Mouse (Mus musculus) hindbrain, postnatal 0 days (tissue): ENCODE measurements around the gene Lamp2. TPM values are rescaled to one million over a fixed set of nuclear protein-coding genes. Genes with fewer than 3 reads are reported as not detected.
"Not testable (repeated sequence)": the region's sequence is repeated elsewhere in the genome, so short reads cannot be mapped to it uniquely, and the experiment has no call there.

ENCODE experiments used
- ATAC-seq: fragments of 200-750 bp; cut with Nextera tagmentation; 2 replicates; pipeline ENCODE4 v1.8.0; 2017; ENCODE audit warnings: mild to moderate bottlenecking, moderate TSS enrichment, moderate library complexity
- DNase-seq: peaks from one replicate; pipeline ENCODE4 v3.0.0-alpha.2; 2015; ENCODE audit warnings: low spot score
- H3K27ac ChIP-seq: fragments of 300-500 bp; sonication (generic); 2 replicates; pipeline ENCODE4 v1.5.1; 2014; ENCODE audit warnings: mild to moderate bottlenecking
- H3K27me3 ChIP-seq: fragments of 300-500 bp; sonication (generic); 2 replicates; pipeline ENCODE4 v1.6.1; 2014; ENCODE audit warnings: low read length, mixed read lengths; ENCODE audit not compliant: insufficient read depth
- H3K36me3 ChIP-seq: fragments of 300-500 bp; sonication (generic); 2 replicates; pipeline ENCODE4 v1.6.1; 2014; ENCODE audit warnings: low read length, mixed read lengths; ENCODE audit not compliant: insufficient read depth
- H3K4me1 ChIP-seq: fragments of 300-500 bp; sonication (generic); 2 replicates; pipeline ENCODE4 v1.6.1; 2014; ENCODE audit warnings: antibody characterized with exemption, low read length, mixed read lengths; ENCODE audit not compliant: insufficient read depth
- H3K4me2 ChIP-seq: fragments of 300-500 bp; sonication (generic); 2 replicates; pipeline ENCODE4 v1.6.1; 2014; ENCODE audit warnings: low read depth, mild to moderate bottlenecking, low read length, moderate library complexity, mixed read lengths
- H3K4me3 ChIP-seq: fragments of 300-500 bp; sonication (generic); 2 replicates; pipeline ENCODE4 v1.5.1; 2014; ENCODE audit warnings: low read length
- H3K9ac ChIP-seq: fragments of 300-500 bp; sonication (generic); replicated peaks from 2 replicates; pipeline ENCODE4 v1.6.1; 2014; ENCODE audit warnings: mild to moderate bottlenecking, low read length, moderate library complexity, mixed read lengths
- H3K9me3 ChIP-seq: fragments of 300-500 bp; sonication (generic); 2 replicates; pipeline ENCODE4 v1.6.1; 2016; ENCODE audit warnings: low read length, mixed read lengths
- CTCF ChIP-seq: IDR thresholded peaks from 2 replicates; pipeline ENCODE4 v1.5.1; 2016; ENCODE audit warnings: antibody characterized with exemption, control low read depth, low read depth
- WGBS: fragments of 180-500 bp; shearing (Covaris S2); extraction: QIAGEN DNeasy Blood & Tissue Kit; methylation state at CpG from one replicate; pipeline ENCODE4 v1.1.7; 2014; 5-methylcytosine and 5-hydroxymethylcytosine counted together
- polyA plus RNA-seq: library from polyadenylated mRNA; unstranded; fragments of >200 nt; fragmentation: Nextera tagmentation; extraction: Ambion mirVana; gene quantifications from 2 replicates; pipeline ENCODE4 v1.2.1, GENCODE M21; 2015
- total RNA-seq: library from RNA; depleted of rRNA; stranded (reverse); fragments of >200 nt; gene quantifications from 2 replicates; pipeline ENCODE4 v1.2.3, GENCODE M21; 2014; rRNA removed

Gene Lamp2
- 56.5 and 64.3 TPM in 2 replicates for total RNA-seq
- polyA plus RNA-seq: 79.8 and 84.8 TPM in 2 replicates

- WGBS: 26% methylated on average over 47 of the region's 47 CpGs
- no peaks in the 10 kb centered on the region for H3K36me3 ChIP-seq
- no peaks in the 10 kb centered on the region for H3K9me3 ChIP-seq
- DNase-seq (peak; percentile 90), ATAC-seq (peak; percentile 98)
- H3K27ac ChIP-seq: peak within 1 kb of the TSS; percentile 77
- no peak for TF ChIP-seq CTCF
- peak within 1 kb of the TSS; percentile 60 for H3K4me2 ChIP-seq
- H3K27me3 ChIP-seq: no peaks in the 10 kb centered on the region
- H3K4me3 ChIP-seq: peak within 1 kb of the TSS; percentile 60
- H3K4me1 ChIP-seq: no peaks in the 10 kb centered on the region
- H3K9ac ChIP-seq: peak within 1 kb of the TSS; percentile 55
Measured at GRCm38 (mm10) chrX:38455890-38456634, at the start of gene Lamp2. Lamp2 (minus strand) TSS chrX:38456454.

GRCm38 (mm10) chrX:38504846-38505245 lies 48.6 kb upstream of the Lamp2 start:
- ATAC-seq (no peak), DNase-seq (no peak)
- Histone ChIP-seq H3K4me3 (no peak overlapping the region), H3K4me1 (no peaks in the 10 kb centered on the region), H3K27ac (no peak overlapping the region), H3K9ac (no peak overlapping the region), H3K36me3 (no peaks in the 10 kb centered on the region), H3K4me2 (no peak overlapping the region), H3K27me3 (no peaks in the 10 kb centered on the region), H3K9me3 (no peaks in the 10 kb centered on the region)
- no peak for TF ChIP-seq CTCF
- 89% methylated on average over 13 of the region's 14 CpGs for WGBS

- not testable (repeated sequence) for H3K27ac ChIP-seq, H3K9ac ChIP-seq, DNase-seq, ATAC-seq, H3K4me3 ChIP-seq, H3K9me3 ChIP-seq, H3K4me2 ChIP-seq, H3K4me1 ChIP-seq, H3K27me3 ChIP-seq, H3K36me3 ChIP-seq
- 0 out of 2 replicates have a peak, but pooled peaks have one; percentile 8 for TF ChIP-seq CTCF
- 70% methylated on average over 5 of the region's 5 CpGs for WGBS
Measured at GRCm38 (mm10) chrX:38502182-38502581, 45.9 kb upstream of the Lamp2 start.

- H3K9me3 ChIP-seq, H3K27me3 ChIP-seq, H3K4me3 ChIP-seq, H3K9ac ChIP-seq, DNase-seq, H3K4me2 ChIP-seq, H3K27ac ChIP-seq, H3K4me1 ChIP-seq, ATAC-seq, H3K36me3 ChIP-seq: not testable (repeated sequence)
- WGBS: 44% methylated on average over 20 of the region's 20 CpGs
Measured at GRCm38 (mm10) chrX:38485464-38485863, 29.2 kb upstream of the Lamp2 start.

- Histone ChIP-seq H3K27ac (no peak overlapping the region), H3K4me1 (no peaks in the 10 kb centered on the region), H3K36me3 (no peaks in the 10 kb centered on the region), H3K4me2 (no peak overlapping the region), H3K27me3 (no peaks in the 10 kb centered on the region), H3K9me3 (no peaks in the 10 kb centered on the region), H3K9ac (no peak overlapping the region), H3K4me3 (no peak overlapping the region)
- TF ChIP-seq CTCF: no peak
- 62% methylated on average over 1 of the region's 1 CpGs for WGBS
- ATAC-seq: no peak
- no peak for DNase-seq
Measured at GRCm38 (mm10) chrX:38478583-38478982, 22.3 kb upstream of the Lamp2 start.

- ATAC-seq: peak; percentile 97
- H3K4me3 ChIP-seq: peak overlapping the region; percentile 45
- H3K4me1 ChIP-seq: no peaks in the 10 kb centered on the region
- no peaks in the 10 kb centered on the region for H3K9me3 ChIP-seq
- peak; percentile 82 for DNase-seq
- peak overlapping the region; percentile 54 for H3K4me2 ChIP-seq
- no peaks in the 10 kb centered on the region for H3K27me3 ChIP-seq
- H3K9ac ChIP-seq: no peak overlapping the region
- 24% methylated on average over 32 of the region's 32 CpGs for WGBS
- no peaks in the 10 kb centered on the region for H3K36me3 ChIP-seq
- peak; percentile 65 for TF ChIP-seq CTCF
- peak overlapping the region; percentile 64 for H3K27ac ChIP-seq
Measured at GRCm38 (mm10) chrX:38473537-38474299, 17.5 kb upstream of the Lamp2 start.

- H3K27me3 ChIP-seq: no peaks in the 10 kb centered on the region
- no peak for TF ChIP-seq CTCF
- WGBS: 27% methylated on average over 10 of the region's 10 CpGs
- no peaks in the 10 kb centered on the region for H3K36me3 ChIP-seq
- H3K9me3 ChIP-seq: no peaks in the 10 kb centered on the region
- H3K27ac ChIP-seq: no peak overlapping the region; the same call in 1 of the 2 replicates
- no peak for DNase-seq
- peak overlapping the region; percentile 45 for H3K4me3 ChIP-seq
- H3K4me1 ChIP-seq: no peaks in the 10 kb centered on the region
- peak; percentile 68 for ATAC-seq
- H3K9ac ChIP-seq: no peak overlapping the region
- H3K4me2 ChIP-seq: peak overlapping the region; percentile 54
Measured at GRCm38 (mm10) chrX:38473164-38473536, 16.9 kb upstream of the Lamp2 start.
